Mouse (Mus musculus) kidney, postnatal 0 days (tissue): ENCODE data around the gene Lrp11. TPM values are rescaled to one million over a fixed set of nuclear protein-coding genes. Genes with fewer than 3 reads are reported as not detected.

Experiments used
- ATAC-seq: fragments of 200-750 bp; cut with Nextera tagmentation; replicated peaks from 2 replicates; pipeline ENCODE4 v1.8.0; 2017; ENCODE audit warnings: low read depth, moderate number of reproducible peaks, moderate TSS enrichment, moderate library complexity; ENCODE audit not compliant: low FRiP score
- DNase-seq: peaks from one replicate; pipeline ENCODE4 v3.0.0-alpha.2; 2016; ENCODE audit warnings: low spot score
- H3K27ac ChIP-seq: fragments of 300-500 bp; sonication (generic); 2 replicates; pipeline ENCODE4 v1.5.1; 2014; ENCODE audit warnings: mild to moderate bottlenecking
- H3K27me3 ChIP-seq: fragments of 300-500 bp; sonication (generic); 2 replicates; pipeline ENCODE4 v1.6.1; 2014; ENCODE audit warnings: low read length, mixed read lengths; ENCODE audit not compliant: insufficient read depth
- H3K36me3 ChIP-seq: fragments of 300-500 bp; sonication (generic); 2 replicates; pipeline ENCODE4 v1.6.1; 2014; ENCODE audit warnings: low read length, mixed read lengths; ENCODE audit not compliant: insufficient read depth
- H3K4me1 ChIP-seq: fragments of 300-500 bp; sonication (generic); replicated peaks from 2 replicates; pipeline ENCODE4 v1.6.1; 2014; ENCODE audit warnings: antibody characterized with exemption, low read length, mixed read lengths; ENCODE audit not compliant: insufficient read depth
- H3K4me2 ChIP-seq: fragments of 300-500 bp; sonication (generic); 2 replicates; pipeline ENCODE4 v1.6.1; 2014; ENCODE audit warnings: mild to moderate bottlenecking, low read length, moderate library complexity, mixed read lengths
- H3K4me3 ChIP-seq: fragments of 300-500 bp; sonication (generic); replicated peaks from 2 replicates; pipeline ENCODE4 v1.5.1; 2014; ENCODE audit warnings: low read depth, low read length
- H3K9ac ChIP-seq: fragments of 300-500 bp; sonication (generic); 2 replicates; pipeline ENCODE4 v1.6.1; 2014; ENCODE audit warnings: low read depth, low read length
- H3K9me3 ChIP-seq: fragments of 300-500 bp; sonication (generic); replicated peaks from 2 replicates; pipeline ENCODE4 v1.6.1; 2016; ENCODE audit warnings: low read length, inconsistent platforms, mixed read lengths
- CTCF ChIP-seq: IDR thresholded peaks from 2 replicates; pipeline ENCODE4 v1.5.1; 2016; ENCODE audit warnings: antibody characterized with exemption, low read depth, mild to moderate bottlenecking, moderate library complexity
- WGBS: fragments of 180-500 bp; shearing (Covaris S2); extraction: QIAGEN DNeasy Blood & Tissue Kit; methylation state at CpG from one replicate; pipeline ENCODE4 v1.1.7; 2014; 5-methylcytosine and 5-hydroxymethylcytosine counted together
- polyA plus RNA-seq: library from polyadenylated mRNA; unstranded; fragments of >200 nt; fragmentation: Nextera tagmentation; extraction: Ambion mirVana; gene quantifications from 2 replicates; pipeline ENCODE4 v1.2.1, GENCODE M21; 2015

Lrp11 gene
- polyA plus RNA-seq: 0.91 and 1.0 TPM in 2 replicates

- no peak; the same call in 1 of the 2 replicates for TF ChIP-seq CTCF
- Histone ChIP-seq H3K4me1 (peaks cover 6% of the 10 kb centered on the region), H3K9me3 (no peaks in the 10 kb centered on the region), H3K27me3 (peaks cover 6% of the 10 kb centered on the region; the same call in 1 of the 2 replicates), H3K4me3 (peak within 1 kb of the TSS; percentile 61), H3K36me3 (no peaks in the 10 kb centered on the region), H3K27ac (no peak within 1 kb of the TSS), H3K4me2 (peak within 1 kb of the TSS; percentile 99), H3K9ac (peak within 1 kb of the TSS; percentile 37; the same call in 1 of the 2 replicates)
- peak; percentile 95 for ATAC-seq
- under 1% methylated on average over 61 of the region's 76 CpGs for WGBS
- DNase-seq: peak; percentile 93
Measured at GRCm38 (mm10) chr10:7589592-7590233, at the start of gene Lrp11. TSS of gene Lrp11 (plus strand) at chr10:7589800.

- Histone ChIP-seq H3K27ac (no peak overlapping the region), H3K36me3 (no peaks in the 10 kb centered on the region), H3K4me2 (no peak overlapping the region), H3K4me1 (no peaks in the 10 kb centered on the region), H3K9me3 (no peaks in the 10 kb centered on the region), H3K27me3 (no peaks in the 10 kb centered on the region), H3K4me3 (no peak overlapping the region), H3K9ac (no peak overlapping the region)
- peak; percentile 64 for TF ChIP-seq CTCF
- ATAC-seq (no peak), DNase-seq (peak; percentile 68)
Measured at GRCm38 (mm10) chr10:7578002-7578401, 11.6 kb upstream of the Lrp11 start.

DNA sequence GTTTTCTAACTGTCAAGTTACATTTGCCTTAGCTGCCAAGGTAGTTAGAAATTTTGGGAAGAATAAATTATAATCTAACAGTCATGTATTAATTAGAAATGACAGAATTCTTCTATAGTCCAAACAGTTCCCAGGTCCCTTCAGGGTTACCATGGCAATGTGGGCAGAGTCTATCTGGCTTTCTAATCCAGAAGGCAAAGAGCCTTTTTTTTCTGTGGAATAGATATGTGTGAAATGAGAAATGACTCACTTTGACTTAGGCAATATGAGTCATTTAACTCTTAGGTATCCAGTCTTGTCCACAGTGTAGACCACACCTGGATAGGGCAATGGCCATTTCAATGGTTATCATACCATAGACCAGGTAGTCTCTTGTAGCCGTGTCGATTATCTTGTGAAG, 8.2 kb upstream of the Lrp11 start:
- H3K4me3 ChIP-seq: no peak overlapping the region
- H3K27me3 ChIP-seq: no peaks in the 10 kb centered on the region
- H3K36me3 ChIP-seq: no peaks in the 10 kb centered on the region
- H3K4me2 ChIP-seq: no peak overlapping the region
- DNase-seq (no peak), ATAC-seq (no peak)
- no peak overlapping the region for H3K9ac ChIP-seq
- TF ChIP-seq CTCF: no peak
- H3K9me3 ChIP-seq: no peaks in the 10 kb centered on the region
- no peaks in the 10 kb centered on the region for H3K4me1 ChIP-seq
- no peak overlapping the region for H3K27ac ChIP-seq
- 82% methylated on average over 2 of the region's 2 CpGs for WGBS

GRCm38 (mm10) chr10:7582157-7582890, 7.3 kb upstream of the Lrp11 start:
- H3K27ac ChIP-seq: no peak overlapping the region
- no peak overlapping the region for H3K9ac ChIP-seq
- H3K9me3 ChIP-seq: no peaks in the 10 kb centered on the region
- no peak for ATAC-seq
- no peak overlapping the region for H3K4me3 ChIP-seq
- no peaks in the 10 kb centered on the region for H3K36me3 ChIP-seq
- no peak for TF ChIP-seq CTCF
- no peaks in the 10 kb centered on the region for H3K4me1 ChIP-seq
- no peak for DNase-seq
- no peaks in the 10 kb centered on the region for H3K27me3 ChIP-seq
- H3K4me2 ChIP-seq: no peak overlapping the region
- 41% methylated on average over 11 of the region's 11 CpGs for WGBS

GRCm38 (mm10) chr10:7582891-7583557, 6.6 kb upstream of the Lrp11 start:
- no peak overlapping the region for H3K4me2 ChIP-seq
- no peak overlapping the region for H3K9ac ChIP-seq
- ATAC-seq: no peak
- H3K27me3 ChIP-seq: no peaks in the 10 kb centered on the region
- H3K36me3 ChIP-seq: no peaks in the 10 kb centered on the region
- H3K27ac ChIP-seq: no peak overlapping the region
- 31% methylated on average over 7 of the region's 7 CpGs for WGBS
- no peak for TF ChIP-seq CTCF
- H3K4me1 ChIP-seq: no peaks in the 10 kb centered on the region
- H3K9me3 ChIP-seq: no peaks in the 10 kb centered on the region
- DNase-seq: no peak
- H3K4me3 ChIP-seq: no peak overlapping the region

- DNase-seq (no peak), ATAC-seq (no peak)
- Histone ChIP-seq H3K4me1 (peaks cover 6% of the 10 kb centered on the region), H3K4me2 (no peak overlapping the region), H3K36me3 (no peaks in the 10 kb centered on the region), H3K27me3 (peaks cover 5% of the 10 kb centered on the region; the same call in 1 of the 2 replicates), H3K4me3 (no peak overlapping the region), H3K9me3 (no peaks in the 10 kb centered on the region), H3K9ac (no peak overlapping the region), H3K27ac (no peak overlapping the region)
- TF ChIP-seq CTCF: no peak
- WGBS: 62% methylated on average over 2 of the region's 2 CpGs
Measured at GRCm38 (mm10) chr10:7586771-7587170, 2.8 kb upstream of the Lrp11 start.
